Mouse (Mus musculus): Measurements from ENCODE around the gene Sptssb.

- TF ChIP-seq POLR2A (IDR thresholded peaks at IDR 0.05; ENCODE audit: borderline replicate concordance, extremely low read depth, insufficient read depth, insufficient read length, poor library complexity, severe bottlenecking): no peak
- no peak for TF ChIP-seq CTCF (IDR thresholded peaks at IDR 0.05; ENCODE audit: borderline replicate concordance, extremely low read depth, insufficient read depth, insufficient read length)
Observed at GRCm38 (mm10) chr3:69824536-69824935, 35.2 kb downstream of the Sptssb start.
